ENCODE assay signal across 7 mouse cellular contexts in the genomic region with DNA sequence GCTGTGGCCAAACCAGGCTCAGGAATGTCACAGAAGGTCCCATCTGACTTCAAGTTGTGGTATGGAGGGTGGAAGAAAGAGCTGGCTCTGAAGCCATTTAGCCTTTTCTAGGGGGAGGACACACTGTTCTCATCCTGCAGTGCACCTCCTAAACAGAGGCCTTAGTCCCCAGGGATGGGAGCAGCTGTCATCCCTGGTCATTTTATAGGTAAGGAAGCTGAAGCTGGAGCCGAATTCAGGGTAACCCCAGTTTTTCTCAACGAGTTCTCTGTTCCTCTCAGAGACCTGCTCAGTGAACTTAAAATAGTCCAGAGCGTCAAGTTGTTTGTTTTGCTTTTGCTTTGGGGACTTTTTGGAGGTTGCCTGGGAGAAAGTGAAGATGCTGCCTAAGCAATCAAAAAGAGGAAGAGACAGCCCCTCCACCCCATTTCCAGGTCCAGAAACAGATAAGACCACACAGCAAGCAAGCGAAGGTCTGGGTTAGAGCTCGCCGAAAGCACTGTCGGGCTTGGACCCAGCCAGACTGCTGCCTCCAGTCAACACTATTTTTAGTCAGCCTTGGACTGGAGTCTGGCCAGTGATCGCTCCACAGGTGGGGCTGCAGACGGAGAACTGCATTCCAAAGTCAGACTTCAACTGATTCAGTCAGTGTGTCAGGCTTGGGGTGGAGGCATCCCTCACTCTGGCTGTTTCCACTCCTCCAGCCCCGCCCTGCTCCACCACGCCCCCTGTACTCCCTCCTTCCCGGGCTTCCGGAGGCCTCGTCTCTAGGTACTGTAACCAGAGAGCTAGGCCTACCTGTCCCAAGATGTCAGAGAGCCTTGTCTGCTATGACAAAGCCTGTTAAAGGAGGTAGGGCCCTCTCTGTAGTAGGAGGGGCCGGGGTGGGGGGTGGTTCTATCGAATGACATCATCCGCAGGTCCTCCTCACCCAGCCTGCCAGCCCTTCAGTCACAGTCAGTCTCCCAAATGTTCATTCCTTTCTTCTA. TPM values are rescaled to one million over a fixed set of nuclear protein-coding genes. Genes with fewer than 3 reads are reported as not detected.
DNase-seq lines count a peak whose midpoint lies in the region; ATAC-seq lines count a peak whose summit lies in the region.

No protein-coding gene starts in this region.

- H3K27me3 ChIP-seq in heart, embryonic 10.5 days (ENCODE audit: insufficient read depth, poor library complexity, severe bottlenecking) = 0 out of 2 replicates have a peak, but pooled peaks cover 6% of the 10 kb centered on the region
- H3K27me3 ChIP-seq in stomach, embryonic 15.5 days (replicated peaks) = no peaks in the 10 kb centered on the region

- DNase-seq in NIH3T3 (ENCODE audit: low read depth) = peak; percentile 86
- peak; percentile 89 for DNase-seq in heart, embryonic 10.5 days (ENCODE audit: low spot score)
- DNase-seq in kidney, postnatal 25 days = peak; percentile 75 to 87

- H3K27ac ChIP-seq in heart, embryonic 10.5 days = peak overlapping the region; percentile 65
- peak overlapping the region; percentile 58 for H3K27ac ChIP-seq in stomach, embryonic 15.5 days

- no peaks in the 10 kb centered on the region for H3K9me3 ChIP-seq in heart, embryonic 10.5 days
- no peaks in the 10 kb centered on the region for H3K9me3 ChIP-seq in stomach, embryonic 15.5 days

- no peak overlapping the region for H3K9ac ChIP-seq in stomach, embryonic 15.5 days

- 9% methylated on average over 17 of the region's 17 CpGs for WGBS in heart, embryonic 10.5 days
- 14% methylated on average over 17 of the region's 17 CpGs for WGBS in stomach, embryonic 15.5 days

- H3K4me3 ChIP-seq in heart, embryonic 10.5 days = peak overlapping the region; percentile 46
- H3K4me3 ChIP-seq in stomach, embryonic 15.5 days (replicated peaks) = no peak overlapping the region; the same call in 1 of the 2 replicates

- ATAC-seq in CD4-positive, CD25-positive, alpha-beta regulatory T cell, adult 4 months = peak; percentile 66
- peak; percentile 54 for ATAC-seq in common myeloid progenitor, adult 5-6 weeks (replicated peaks; ENCODE audit: low read depth, poor library complexity, severe bottlenecking)
- ATAC-seq in megakaryocyte, adult 5-6 weeks (ENCODE audit: poor library complexity, severe bottlenecking) = peak; percentile 31
- ATAC-seq in stomach, embryonic 15.5 days (ENCODE audit: insufficient read depth, low FRiP score, low read depth) = peak; percentile 90

- H3K4me1 ChIP-seq in heart, embryonic 10.5 days = peaks cover 31% of the 10 kb centered on the region
- peaks cover 26% of the 10 kb centered on the region for H3K4me1 ChIP-seq in stomach, embryonic 15.5 days

- no peaks in the 10 kb centered on the region for H3K36me3 ChIP-seq in heart, embryonic 10.5 days
- no peaks in the 10 kb centered on the region for H3K36me3 ChIP-seq in stomach, embryonic 15.5 days

- H3K4me2 ChIP-seq in stomach, embryonic 15.5 days = peak overlapping the region; percentile 47

RNA-seq across cellular contexts. Expression of a gene that starts 24.8 kb away (rescaled TPM):
- 10 to 100 TPM; 10.2 to 17.1 TPM for polyA plus RNA-seq in CD4-positive, CD25-positive, alpha-beta regulatory T cell, adult 4 months (2017; shearing (Covaris generic))
- total RNA-seq in common myeloid progenitor, adult 5-6 weeks (2017) = 33.2 and 35.7 TPM in 2 replicates
- 5.3 and 6.8 TPM in 2 replicates for polyA plus RNA-seq in heart, embryonic 10.5 days (2016; fragmentation: Nextera tagmentation; extraction: Ambion mirVana)
- total RNA-seq in megakaryocyte, adult 5-6 weeks (2015) = 20.2 and 24.2 TPM in 2 replicates
- 52.8 and 56.8 TPM in 2 replicates for total RNA-seq in megakaryocyte, adult 5-6 weeks (2017)
- polyA plus RNA-seq in stomach, embryonic 15.5 days (2015; fragmentation: Nextera tagmentation; extraction: Ambion mirVana) = 7.2 and 7.6 TPM in 2 replicates

RNA-seq across cellular contexts. Expression of a gene that starts 41.5 kb away (rescaled TPM):
- polyA plus RNA-seq in CD4-positive, CD25-positive, alpha-beta regulatory T cell, adult 4 months (2017; shearing (Covaris generic)) = 100 to 1,000 TPM in 1 of 2 experiments, 10 to 100 TPM in 1; 74.6 to 113 TPM
- 148 and 164 TPM in 2 replicates for total RNA-seq in common myeloid progenitor, adult 5-6 weeks (2017)
- polyA plus RNA-seq in heart, embryonic 10.5 days (2016; fragmentation: Nextera tagmentation; extraction: Ambion mirVana) = 189 and 215 TPM in 2 replicates
- 41.2 and 48.0 TPM in 2 replicates for total RNA-seq in megakaryocyte, adult 5-6 weeks (2015)
- total RNA-seq in megakaryocyte, adult 5-6 weeks (2017) = 69.0 and 71.2 TPM in 2 replicates
- 200 and 217 TPM in 2 replicates for polyA plus RNA-seq in stomach, embryonic 15.5 days (2015; fragmentation: Nextera tagmentation; extraction: Ambion mirVana)

Comparison
In these comparisons a context has a peak if more than half of its experiments do, and no peak if none do; other contexts are left out.
1. ATAC-seq: peak in every context shown above with its lines; median percentile 90 in stomach, embryonic 15.5 days; 66 in CD4-positive, CD25-positive, alpha-beta regulatory T cell, adult 4 months; 54 in common myeloid progenitor, adult 5-6 weeks; 31 in megakaryocyte, adult 5-6 weeks.